Mouse (Mus musculus) forebrain, embryonic 12.5 days (tissue): ENCODE measurements around the gene Ptpn9. TPM values are rescaled to one million over a fixed set of nuclear protein-coding genes. Genes with fewer than 3 reads are reported as not detected.
A peak's percentile ranks its signal among the peaks of the same experiment; 100 is the strongest.
"Not testable (repeated sequence)": the region's sequence is repeated elsewhere in the genome, so short reads cannot be mapped to it uniquely, and the experiment has no call there.

ENCODE experiments used
- ATAC-seq: fragments of 200-750 bp; cut with Nextera tagmentation; 2 replicates; pipeline ENCODE4 v1.8.0; 2017; ENCODE audit warnings: moderate TSS enrichment; ENCODE audit not compliant: low FRiP score
- H3K27ac ChIP-seq: fragments of 300-500 bp; sonication (generic); 2 replicates; pipeline ENCODE4 v1.5.1; 2016; ENCODE audit warnings: mild to moderate bottlenecking
- H3K27me3 ChIP-seq: fragments of 300-500 bp; sonication (generic); 2 replicates; pipeline ENCODE4 v1.6.1; 2016; ENCODE audit warnings: mild to moderate bottlenecking
- H3K36me3 ChIP-seq: fragments of 300-500 bp; sonication (generic); replicated peaks from 2 replicates; pipeline ENCODE4 v1.6.1; 2016; ENCODE audit warnings: mild to moderate bottlenecking
- H3K4me1 ChIP-seq: fragments of 300-500 bp; sonication (generic); 2 replicates; pipeline ENCODE4 v1.6.1; 2016
- H3K4me2 ChIP-seq: fragments of 300-500 bp; sonication (generic); 2 replicates; pipeline ENCODE4 v1.6.1; 2016; ENCODE audit warnings: mild to moderate bottlenecking, moderate library complexity
- H3K4me3 ChIP-seq: fragments of 300-500 bp; sonication (generic); replicated peaks from 2 replicates; pipeline ENCODE4 v1.5.1; 2016; ENCODE audit warnings: mild to moderate bottlenecking
- H3K9ac ChIP-seq: fragments of 300-500 bp; sonication (generic); 2 replicates; pipeline ENCODE4 v1.6.1; 2016; ENCODE audit warnings: mild to moderate bottlenecking
- H3K9me3 ChIP-seq: fragments of 300-500 bp; sonication (generic); 2 replicates; pipeline ENCODE4 v1.6.1; 2016
- WGBS: fragments of 180-500 bp; shearing (Covaris S2); methylation state at CpG from one replicate; pipeline ENCODE4 v1.1.7; 2016; 5-methylcytosine and 5-hydroxymethylcytosine counted together
- polyA plus RNA-seq: library from polyadenylated mRNA; unstranded; fragments of >200 nt; fragmentation: Nextera tagmentation; extraction: Ambion mirVana; gene quantifications from 2 replicates; pipeline ENCODE4 v1.2.1, GENCODE M21; 2016

Ptpn9 gene
- 26.1 and 27.4 TPM in 2 replicates for polyA plus RNA-seq

DNA sequence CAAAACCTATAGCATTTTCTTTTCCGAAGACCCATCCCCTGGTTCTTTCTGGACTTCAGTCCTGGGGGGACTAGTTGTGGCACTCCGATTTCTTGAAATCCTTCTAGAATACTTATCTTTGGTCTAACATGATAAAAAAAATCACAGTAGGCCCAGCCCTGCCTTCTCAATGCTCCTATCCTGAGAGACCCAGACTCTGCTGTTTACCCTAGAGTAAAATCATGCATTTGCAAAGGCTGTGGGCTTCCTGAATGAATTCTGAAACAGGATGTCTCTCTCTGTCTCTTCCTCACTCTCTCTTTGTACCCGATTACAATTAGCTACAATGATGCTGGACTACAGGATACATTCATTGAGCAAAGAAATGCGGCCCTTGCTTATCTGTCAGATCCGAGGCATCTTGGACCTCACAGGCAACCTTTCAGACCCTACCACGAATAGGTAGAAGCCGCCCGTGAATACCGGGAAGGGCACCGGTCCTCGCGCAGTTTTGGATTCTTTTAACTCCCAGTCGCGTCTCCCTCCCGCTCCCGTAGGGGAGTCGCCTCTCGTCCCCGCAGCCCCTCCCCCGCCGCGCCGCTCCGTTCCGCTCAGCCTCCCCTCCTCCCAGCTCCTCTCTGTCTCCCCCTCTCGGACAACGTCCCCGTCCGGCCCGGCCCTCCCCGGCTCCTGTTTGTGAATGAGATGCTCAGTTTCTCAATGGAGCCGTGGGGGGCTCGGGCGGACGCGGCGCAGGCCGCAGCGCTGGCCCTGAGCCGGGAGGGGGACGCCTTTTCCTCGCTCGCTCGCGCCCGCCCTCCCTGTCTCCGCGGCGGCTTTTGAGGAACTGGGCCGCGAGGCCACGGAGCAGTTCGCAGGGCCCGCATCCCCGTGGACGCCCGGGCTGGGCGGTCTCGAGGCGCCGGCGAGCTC lies at the start of gene Ptpn9:
Gene Ptpn9, plus strand, starts transcription at position 638 of the 912 bp plus-strand sequence.
- ATAC-seq, result peak; percentile 96
- H3K4me3 ChIP-seq, result peak within 1 kb of the TSS; percentile 92
- peaks cover 12% of the 10 kb centered on the region for H3K4me1 ChIP-seq
- H3K4me2 ChIP-seq, result peak within 1 kb of the TSS; percentile 87
- peak within 1 kb of the TSS; percentile 95 for H3K9ac ChIP-seq
- 2% methylated on average over 62 of the region's 62 CpGs for WGBS
- no peaks in the 10 kb centered on the region for H3K27me3 ChIP-seq
- no peaks in the 10 kb centered on the region for H3K36me3 ChIP-seq
- peak within 1 kb of the TSS; percentile 96 for H3K27ac ChIP-seq
- no peaks in the 10 kb centered on the region for H3K9me3 ChIP-seq

DNA sequence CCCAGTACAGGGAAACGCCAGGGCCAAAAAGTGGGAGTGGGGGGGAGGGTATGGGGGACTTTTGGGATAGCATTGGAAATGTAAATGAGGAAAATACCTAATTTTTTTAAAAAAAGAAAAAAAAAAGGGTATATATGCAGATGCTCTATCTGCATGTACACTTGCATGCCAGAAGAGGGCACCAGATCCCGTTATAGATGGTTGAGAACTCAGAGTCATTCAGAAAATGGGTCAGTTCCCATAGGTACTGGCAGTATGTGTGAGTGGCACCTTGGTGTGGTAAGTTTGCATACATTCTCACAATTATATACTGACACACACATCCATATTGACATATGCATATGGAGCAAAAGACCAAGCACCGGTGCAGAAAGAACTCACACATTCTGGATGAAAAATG lies 47.2 kb upstream of the Ptpn9 start:
- 25% methylated on average over 3 of the region's 3 CpGs for WGBS
- peaks cover 14% of the 10 kb centered on the region for H3K4me1 ChIP-seq
- ATAC-seq, H3K27me3 ChIP-seq, H3K36me3 ChIP-seq, H3K9ac ChIP-seq, H3K27ac ChIP-seq, H3K4me3 ChIP-seq, H3K4me2 ChIP-seq, H3K9me3 ChIP-seq: not testable (repeated sequence)

DNA sequence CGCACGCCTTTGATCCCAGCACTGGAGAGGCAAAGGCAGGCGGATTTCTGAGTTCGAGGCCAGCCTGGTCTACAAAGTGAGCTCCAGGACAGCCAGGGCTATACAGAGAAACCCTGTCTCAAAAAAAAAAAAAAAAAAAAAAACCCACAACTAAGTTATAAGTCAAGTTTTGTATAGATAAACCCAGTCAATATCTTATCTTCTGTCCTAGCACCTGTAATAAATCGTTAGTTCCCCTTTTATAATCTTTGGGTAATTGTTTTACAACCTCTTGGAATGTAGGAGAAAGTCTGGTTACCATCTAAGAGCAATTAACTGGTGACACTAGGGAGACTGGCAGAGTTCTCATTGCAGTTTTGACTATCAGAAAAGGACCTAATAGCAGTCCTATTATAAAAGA lies 46.0 kb upstream of the Ptpn9 start:
- H3K36me3 ChIP-seq, H3K27me3 ChIP-seq, H3K9me3 ChIP-seq, H3K27ac ChIP-seq, H3K4me3 ChIP-seq, H3K9ac ChIP-seq, ATAC-seq, H3K4me2 ChIP-seq: not testable (repeated sequence)
- peaks cover 14% of the 10 kb centered on the region for H3K4me1 ChIP-seq
- WGBS, result 85% methylated on average over 5 of the region's 5 CpGs

DNA sequence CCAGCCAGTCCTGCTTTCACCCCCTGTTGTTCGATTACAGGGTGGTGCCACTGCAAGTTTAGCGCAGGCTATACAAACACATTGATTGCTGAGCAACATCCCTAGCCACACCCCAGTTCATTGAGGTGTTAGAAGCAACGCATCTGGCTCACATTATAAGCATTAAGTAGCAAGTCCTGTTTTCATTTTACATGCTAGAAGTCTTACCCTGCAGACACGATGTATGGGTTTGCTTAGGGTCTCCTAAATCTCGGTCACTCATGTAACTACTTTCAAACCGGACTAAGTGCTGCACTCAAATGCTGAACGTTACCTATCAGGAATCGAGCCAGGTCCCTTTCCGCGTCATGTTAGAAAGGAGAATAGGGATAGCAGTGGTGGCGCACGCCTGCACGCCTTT lies 45.0 kb upstream of the Ptpn9 start:
- Histone ChIP-seq H3K4me3 (peak overlapping the region; percentile 63), H3K27ac (no peak overlapping the region)
- 39% methylated on average over 13 of the region's 13 CpGs for WGBS

DNA sequence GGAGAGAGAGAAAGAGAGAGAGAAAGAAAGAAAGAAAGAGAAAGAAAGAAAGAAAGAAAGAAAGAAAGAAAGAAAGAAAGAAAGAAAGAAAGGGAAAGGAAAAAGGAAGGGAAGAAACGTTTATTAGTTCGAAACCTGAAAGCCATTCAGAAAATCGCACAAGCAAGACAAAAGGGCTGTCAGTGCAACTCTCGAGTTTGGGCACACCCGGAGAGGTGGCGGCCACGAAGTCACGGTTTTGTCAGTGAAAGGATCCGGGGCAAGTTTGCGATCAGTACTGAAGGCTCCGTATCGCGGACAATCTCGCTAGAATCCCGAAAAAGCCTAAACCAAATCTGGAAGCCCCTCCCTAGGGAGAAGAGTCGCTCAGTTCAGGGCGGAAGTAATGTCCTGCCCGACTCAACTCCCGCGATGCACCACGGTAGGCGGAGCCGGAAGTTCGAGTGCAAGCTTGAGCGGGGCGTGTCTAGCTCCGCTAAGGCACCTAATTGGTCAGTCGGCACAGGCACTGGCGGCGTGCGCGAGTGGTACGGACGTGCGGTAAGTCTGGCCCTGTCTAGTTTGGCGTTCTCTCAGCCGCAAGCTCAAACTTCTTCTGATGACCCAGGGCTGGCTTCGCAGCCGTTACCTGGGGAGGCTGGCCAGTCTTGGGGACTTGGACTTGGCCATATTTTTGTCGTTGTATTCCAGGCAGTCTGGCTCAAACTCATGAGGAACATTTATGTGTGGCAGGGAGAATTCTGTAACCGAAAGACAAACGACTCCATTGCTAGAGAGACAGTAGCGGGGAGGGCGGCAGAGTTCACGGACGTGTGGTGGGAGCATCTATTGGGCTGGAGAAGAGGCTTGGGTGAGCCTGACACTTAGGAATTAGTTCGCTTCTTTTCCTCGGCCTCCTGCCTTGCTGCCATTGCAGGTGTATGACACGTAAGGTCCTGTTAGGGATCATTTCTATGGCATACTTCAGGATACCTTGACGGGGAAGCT lies 44.0 kb upstream of the Ptpn9 start, which contains the start of gene Snupn:
Gene Snupn, plus strand, starts transcription at position 465 of the 987 bp plus-strand sequence.
- Histone ChIP-seq H3K4me3 (peak within 1 kb of the TSS; percentile 63), H3K9ac (peak within 1 kb of the TSS; percentile 75), H3K36me3 (no peaks in the 10 kb centered on the region), H3K9me3 (no peaks in the 10 kb centered on the region), H3K27ac (peak within 1 kb of the TSS; percentile 90), H3K27me3 (no peaks in the 10 kb centered on the region), H3K4me1 (peaks cover 14% of the 10 kb centered on the region), H3K4me2 (peak within 1 kb of the TSS; percentile 86)
- under 1% methylated on average over 50 of the region's 50 CpGs for WGBS
- ATAC-seq, result peak; percentile 100

More for the DNA sequence above, 45.0 kb upstream of the Ptpn9 start:
- no peaks in the 10 kb centered on the region for H3K36me3 ChIP-seq
- H3K27me3 ChIP-seq, result no peaks in the 10 kb centered on the region
- H3K9me3 ChIP-seq, result no peaks in the 10 kb centered on the region
- H3K9ac ChIP-seq, result peak overlapping the region; percentile 75
- peak overlapping the region; percentile 86 for H3K4me2 ChIP-seq
- ATAC-seq, result no peak
- peaks cover 14% of the 10 kb centered on the region for H3K4me1 ChIP-seq

DNA sequence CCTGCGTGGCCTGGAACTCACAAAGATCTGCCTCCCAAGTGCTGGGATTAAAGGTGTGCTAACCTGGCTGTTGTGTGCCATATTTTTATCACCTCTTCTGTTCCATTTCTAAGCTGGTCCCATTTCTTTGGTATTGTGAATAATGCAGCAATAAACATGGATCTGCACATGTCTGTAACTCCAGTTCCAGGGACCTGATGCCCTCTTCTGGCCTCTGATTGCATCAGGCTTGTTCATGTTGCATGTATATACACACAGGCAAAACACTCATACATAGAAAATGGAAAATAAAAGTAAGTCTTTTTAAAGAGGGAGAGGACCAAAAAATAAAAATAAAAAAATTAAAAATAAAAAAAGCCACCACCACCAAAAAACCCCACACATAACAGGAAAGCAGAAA lies 41.2 kb upstream of the Ptpn9 start:
- Histone ChIP-seq H3K27me3 (no peaks in the 10 kb centered on the region), H3K9ac (no peak overlapping the region), H3K4me1 (peaks cover 14% of the 10 kb centered on the region), H3K27ac (no peak overlapping the region), H3K9me3 (no peaks in the 10 kb centered on the region), H3K4me3 (no peak overlapping the region), H3K36me3 (no peaks in the 10 kb centered on the region; the same call in 1 of the 2 replicates), H3K4me2 (no peak overlapping the region)
- WGBS, result 100% methylated on average over 1 of the region's 1 CpGs
- ATAC-seq, result no peak

DNA sequence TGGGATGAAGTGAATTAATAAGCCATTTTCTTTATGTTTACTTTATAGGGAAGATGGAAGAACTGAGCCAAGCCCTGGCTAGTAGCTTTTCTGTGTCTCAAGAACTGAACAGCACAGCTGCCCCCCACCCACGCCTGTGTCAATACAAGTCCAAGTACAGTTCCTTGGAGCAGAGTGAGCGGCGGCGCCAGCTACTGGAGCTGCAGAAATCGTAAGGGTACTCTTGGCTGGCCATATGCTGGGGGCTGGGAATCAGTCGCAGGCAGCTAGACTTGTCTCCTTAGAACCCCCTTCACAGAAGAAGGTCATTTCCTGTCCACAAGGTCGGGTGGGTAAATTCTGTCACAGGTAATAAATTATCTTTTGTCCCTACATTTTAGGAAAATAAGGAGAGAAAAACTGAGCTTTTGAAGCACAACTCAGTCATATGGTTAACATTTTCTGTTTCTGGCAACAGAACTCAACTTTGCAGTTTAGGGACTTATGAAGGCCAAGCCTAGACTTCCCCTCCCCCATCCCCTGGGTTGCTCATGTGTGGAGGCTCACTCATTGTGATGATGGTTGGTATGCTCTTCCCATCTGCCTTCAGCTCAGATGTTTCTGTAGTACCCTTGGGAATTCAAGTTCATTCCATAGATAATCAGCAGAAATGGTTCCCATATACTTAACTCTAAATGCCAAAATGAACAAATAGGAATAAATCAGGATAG lies 37.6 kb upstream of the Ptpn9 start:
- Histone ChIP-seq H3K27ac (no peak overlapping the region), H3K9ac (no peak overlapping the region), H3K4me3 (no peak overlapping the region), H3K27me3 (no peaks in the 10 kb centered on the region), H3K9me3 (no peaks in the 10 kb centered on the region), H3K4me2 (no peak overlapping the region), H3K36me3 (peaks cover 11% of the 10 kb centered on the region), H3K4me1 (no peaks in the 10 kb centered on the region)
- 86% methylated on average over 7 of the region's 7 CpGs for whole genome bisulfite sequencing
- no peak for ATAC-seq

DNA sequence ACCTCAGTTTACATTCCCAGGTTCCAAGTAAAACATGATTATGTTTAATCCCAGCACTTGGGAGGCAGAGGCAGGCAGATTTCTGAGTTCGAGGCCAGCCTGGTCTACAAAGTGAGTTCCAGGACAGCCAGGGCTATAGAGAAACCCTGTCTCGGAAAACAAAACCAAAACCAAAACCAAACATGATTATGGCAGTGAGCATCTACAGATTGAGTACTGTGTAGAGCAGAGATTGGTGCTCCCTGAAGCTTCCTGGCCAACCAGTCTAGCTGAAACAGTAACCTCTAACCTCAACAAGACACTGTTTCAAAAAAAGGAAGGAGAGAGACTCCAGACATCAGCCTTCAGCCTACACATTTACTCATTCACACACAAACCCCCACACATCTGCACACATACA lies 36.0 kb upstream of the Ptpn9 start:
- no peak overlapping the region for H3K9ac ChIP-seq
- H3K4me1 ChIP-seq, result no peaks in the 10 kb centered on the region
- H3K36me3 ChIP-seq, result peaks cover 26% of the 10 kb centered on the region
- no peak overlapping the region for H3K27ac ChIP-seq
- H3K4me3 ChIP-seq, result no peak overlapping the region
- 87% methylated on average over 2 of the region's 2 CpGs for WGBS
- no peaks in the 10 kb centered on the region for H3K9me3 ChIP-seq
- no peak overlapping the region for H3K4me2 ChIP-seq
- H3K27me3 ChIP-seq, result no peaks in the 10 kb centered on the region
- ATAC-seq, result no peak

DNA sequence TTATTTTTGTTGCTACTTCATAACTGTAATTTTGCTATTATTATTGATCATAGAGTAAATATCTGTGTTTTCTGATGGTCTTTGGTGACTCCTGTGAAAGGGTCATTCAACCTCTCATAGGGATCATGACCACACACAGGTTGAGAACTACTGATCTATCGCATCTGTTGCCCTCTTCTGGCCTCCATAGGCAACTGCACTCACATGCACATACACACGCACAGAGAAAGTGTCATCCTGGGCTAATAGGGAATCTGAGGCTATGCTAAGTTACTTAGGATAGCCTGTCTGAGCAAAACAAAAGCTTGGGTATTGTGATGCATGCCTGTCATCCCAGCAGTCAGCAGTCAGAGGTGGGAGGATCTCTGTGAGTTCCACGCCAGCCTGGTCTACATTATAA lies 33.1 kb upstream of the Ptpn9 start:
- Histone ChIP-seq H3K4me2 (no peak overlapping the region), H3K27me3 (no peaks in the 10 kb centered on the region), H3K27ac (no peak overlapping the region), H3K9ac (no peak overlapping the region), H3K36me3 (peaks cover 36% of the 10 kb centered on the region), H3K9me3 (no peaks in the 10 kb centered on the region), H3K4me1 (no peaks in the 10 kb centered on the region), H3K4me3 (no peak overlapping the region)
- no peak for ATAC-seq
- 92% methylated on average over 3 of the region's 3 CpGs for WGBS

DNA sequence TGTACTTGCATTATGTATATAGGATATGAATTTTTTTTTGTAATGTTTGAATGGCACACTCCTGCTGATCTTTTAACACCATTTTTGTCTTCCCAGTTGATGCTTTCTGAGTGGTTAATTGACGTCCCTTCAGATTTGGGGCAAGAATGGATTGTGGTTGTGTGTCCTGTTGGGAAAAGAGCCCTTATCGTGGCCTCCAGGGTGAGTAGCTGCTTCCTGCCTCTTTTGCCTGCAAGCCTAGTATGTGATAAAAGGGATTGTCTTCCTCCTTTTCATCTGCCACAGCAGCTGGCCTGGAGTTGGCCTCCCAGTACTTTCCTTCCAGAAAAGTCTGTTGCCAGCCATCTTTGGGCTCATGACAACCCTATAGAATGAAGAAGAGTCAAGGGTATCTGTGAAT lies 24.6 kb upstream of the Ptpn9 start:
- H3K4me2 ChIP-seq, result no peak overlapping the region
- H3K36me3 ChIP-seq, result peaks cover 5% of the 10 kb centered on the region
- 82% methylated on average over 2 of the region's 2 CpGs for WGBS
- no peaks in the 10 kb centered on the region for H3K27me3 ChIP-seq
- H3K4me1 ChIP-seq, result no peaks in the 10 kb centered on the region
- no peaks in the 10 kb centered on the region for H3K9me3 ChIP-seq
- ATAC-seq, result no peak
- no peak overlapping the region for H3K9ac ChIP-seq
- H3K4me3 ChIP-seq, result no peak overlapping the region
- no peak overlapping the region for H3K27ac ChIP-seq

DNA sequence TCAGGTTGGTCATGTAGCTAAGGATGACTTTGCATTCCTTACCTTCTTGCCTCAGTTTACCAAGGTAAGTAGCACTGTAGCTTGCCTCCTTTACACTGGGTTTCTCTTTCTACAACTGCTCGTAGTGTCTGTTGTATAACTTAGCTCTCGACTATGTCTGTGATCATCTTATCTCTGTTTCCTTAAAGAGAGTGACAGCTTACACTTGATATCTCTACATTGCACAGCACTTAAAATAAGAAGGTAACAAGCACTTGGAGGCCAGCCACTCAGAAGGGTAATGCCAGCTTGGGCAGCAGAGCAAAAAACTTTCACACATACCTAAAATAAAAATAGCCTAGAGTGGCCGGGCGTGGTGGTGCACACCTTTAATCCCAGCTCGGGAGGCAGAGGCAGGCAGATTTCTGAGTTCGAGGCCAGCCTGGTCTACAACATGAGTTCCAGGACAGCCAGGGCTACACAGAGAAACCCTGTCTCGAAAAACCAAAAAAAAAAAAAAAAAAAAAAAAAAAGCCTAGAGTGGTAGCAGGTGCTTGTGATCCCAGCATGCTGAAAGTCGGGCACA lies 20.7 kb upstream of the Ptpn9 start:
- Histone ChIP-seq H3K9ac (no peak overlapping the region), H3K4me3 (no peak overlapping the region), H3K36me3 (peaks cover 10% of the 10 kb centered on the region), H3K27me3 (no peaks in the 10 kb centered on the region), H3K4me1 (no peaks in the 10 kb centered on the region), H3K9me3 (no peaks in the 10 kb centered on the region), H3K27ac (no peak overlapping the region), H3K4me2 (no peak overlapping the region)
- WGBS, result 93% methylated on average over 8 of the region's 8 CpGs
- ATAC-seq, result no peak
